Mouse (Mus musculus) lung, embryonic 16.5 days (tissue): Measurements from ENCODE around the gene Srpk2. TPM values are rescaled to one million over a fixed set of nuclear protein-coding genes. Genes with fewer than 3 reads are reported as not detected.

ENCODE experiments used
- ATAC-seq: fragments of 200-750 bp; cut with Nextera tagmentation; 2 replicates; pipeline ENCODE4 v1.8.0; 2017; ENCODE audit warnings: low read depth, mild to moderate bottlenecking, moderate library complexity
- H3K27ac ChIP-seq: fragments of 300-500 bp; sonication (generic); 2 replicates; pipeline ENCODE4 v1.5.1; 2014; ENCODE audit warnings: mild to moderate bottlenecking, control low read depth, low read length
- H3K27me3 ChIP-seq: fragments of 300-500 bp; sonication (generic); 2 replicates; pipeline ENCODE4 v1.6.1; 2014; ENCODE audit warnings: low read depth, low read length, mixed read lengths; ENCODE audit not compliant: control insufficient read depth, insufficient read depth
- H3K36me3 ChIP-seq: fragments of 300-500 bp; sonication (generic); 2 replicates; pipeline ENCODE4 v1.6.1; 2014; ENCODE audit warnings: low read length; ENCODE audit not compliant: control insufficient read depth, insufficient read depth
- H3K4me1 ChIP-seq: fragments of 300-500 bp; sonication (generic); replicated peaks from 2 replicates; pipeline ENCODE4 v1.6.1; 2014; ENCODE audit warnings: low read length, mixed read lengths; ENCODE audit not compliant: control insufficient read depth, insufficient read depth
- H3K4me2 ChIP-seq: fragments of 300-500 bp; sonication (generic); 2 replicates; pipeline ENCODE4 v1.6.1; 2014; ENCODE audit warnings: low read depth, low read length, control low read depth
- H3K4me3 ChIP-seq: fragments of 300-500 bp; sonication (generic); 2 replicates; pipeline ENCODE4 v1.5.1; 2014; ENCODE audit warnings: mild to moderate bottlenecking, low read length, control low read depth
- H3K9ac ChIP-seq: fragments of 300-500 bp; sonication (generic); 2 replicates; pipeline ENCODE4 v1.6.1; 2014; ENCODE audit warnings: low read length, control low read depth
- H3K9me3 ChIP-seq: fragments of 300-500 bp; sonication (generic); 2 replicates; pipeline ENCODE4 v1.6.1; 2016; ENCODE audit warnings: low read length; ENCODE audit not compliant: control insufficient read depth
- WGBS: fragments of 180-500 bp; shearing (Covaris S2); extraction: QIAGEN DNeasy Blood & Tissue Kit; methylation state at CpG from one replicate; pipeline ENCODE4 v1.1.7; 2014; 5-methylcytosine and 5-hydroxymethylcytosine counted together
- polyA plus RNA-seq: library from polyadenylated mRNA; unstranded; fragments of >200 nt; fragmentation: Nextera tagmentation; extraction: Ambion mirVana; gene quantifications from 2 replicates; pipeline ENCODE4 v1.2.1, GENCODE M21; 2015

The Srpk2 gene
- polyA plus RNA-seq, 1 experiment from 2014 or later: 43.7 TPM

- H3K27ac ChIP-seq: no peak overlapping the region
Observed at GRCm38 (mm10) chr5:23586531-23587453, 97.6 kb downstream of the Srpk2 start.

GRCm38 (mm10) chr5:23581484-23582060 is 102.8 kb downstream of the Srpk2 start:
- no peaks in the 10 kb centered on the region for H3K4me1 ChIP-seq

More at GRCm38 (mm10) chr5:23586531-23587453, 97.6 kb downstream of the Srpk2 start:
- Histone ChIP-seq H3K36me3 (no peaks in the 10 kb centered on the region), H3K9me3 (no peaks in the 10 kb centered on the region), H3K9ac (no peak overlapping the region), H3K27me3 (no peaks in the 10 kb centered on the region), H3K4me3 (no peak overlapping the region), H3K4me2 (no peak overlapping the region), H3K4me1 (no peaks in the 10 kb centered on the region)
- 76% methylated on average over 13 of the region's 13 CpGs for WGBS
- no peak for ATAC-seq

GRCm38 (mm10) chr5:23579120-23579880 is 105.1 kb downstream of the Srpk2 start:
- H3K4me2 ChIP-seq: no peak overlapping the region
- H3K4me3 ChIP-seq: no peak overlapping the region
- no peaks in the 10 kb centered on the region for H3K9me3 ChIP-seq
- WGBS: 83% methylated on average over 3 of the region's 3 CpGs
- no peaks in the 10 kb centered on the region for H3K27me3 ChIP-seq
- ATAC-seq: no peak
- peaks cover under 1% of the 10 kb centered on the region; the same call in 1 of the 2 replicates for H3K36me3 ChIP-seq
- H3K27ac ChIP-seq: no peak overlapping the region
- H3K4me1 ChIP-seq: no peaks in the 10 kb centered on the region
- H3K9ac ChIP-seq: no peak overlapping the region

More at GRCm38 (mm10) chr5:23581484-23582060, 102.8 kb downstream of the Srpk2 start:
- H3K9ac ChIP-seq: no peak overlapping the region
- H3K4me3 ChIP-seq: no peak overlapping the region
- H3K27ac ChIP-seq: no peak overlapping the region
- H3K4me2 ChIP-seq: no peak overlapping the region
- ATAC-seq: peak; percentile 67
- H3K9me3 ChIP-seq: no peaks in the 10 kb centered on the region
- no peaks in the 10 kb centered on the region for H3K36me3 ChIP-seq
- no peaks in the 10 kb centered on the region for H3K27me3 ChIP-seq
- WGBS: 70% methylated on average over 2 of the region's 2 CpGs

GRCm38 (mm10) chr5:23578322-23578957 is 106.0 kb downstream of the Srpk2 start:
- H3K9me3 ChIP-seq: peaks cover 4% of the 10 kb centered on the region
- H3K4me1 ChIP-seq: no peaks in the 10 kb centered on the region
- no peak overlapping the region for H3K9ac ChIP-seq
- H3K4me3 ChIP-seq: no peak overlapping the region
- no peak overlapping the region for H3K27ac ChIP-seq
- no peaks in the 10 kb centered on the region for H3K27me3 ChIP-seq
- H3K36me3 ChIP-seq: peaks cover 8% of the 10 kb centered on the region; the same call in 1 of the 2 replicates
- no peak overlapping the region for H3K4me2 ChIP-seq
- WGBS: 83% methylated on average over 4 of the region's 4 CpGs
- ATAC-seq: no peak

- H3K36me3 ChIP-seq: peaks cover 9% of the 10 kb centered on the region; the same call in 1 of the 2 replicates
- H3K4me2 ChIP-seq: no peak overlapping the region
- H3K9ac ChIP-seq: no peak overlapping the region
- no peak overlapping the region for H3K27ac ChIP-seq
- H3K4me1 ChIP-seq: no peaks in the 10 kb centered on the region
- H3K4me3 ChIP-seq: no peak overlapping the region
- H3K27me3 ChIP-seq: no peaks in the 10 kb centered on the region
- ATAC-seq: no peak
- peaks cover 4% of the 10 kb centered on the region for H3K9me3 ChIP-seq
- WGBS: 79% methylated on average over 4 of the region's 4 CpGs
Observed at GRCm38 (mm10) chr5:23577847-23578246, 106.6 kb downstream of the Srpk2 start.

- Histone ChIP-seq H3K4me3 (no peak overlapping the region), H3K9ac (no peak overlapping the region), H3K4me1 (no peaks in the 10 kb centered on the region), H3K27me3 (no peaks in the 10 kb centered on the region), H3K36me3 (peaks cover 9% of the 10 kb centered on the region; the same call in 1 of the 2 replicates), H3K4me2 (no peak overlapping the region), H3K9me3 (peaks cover 4% of the 10 kb centered on the region), H3K27ac (no peak overlapping the region)
- ATAC-seq: no peak
- whole genome bisulfite sequencing: 38% methylated on average over 6 of the region's 6 CpGs
Observed at GRCm38 (mm10) chr5:23576336-23577094, 107.9 kb downstream of the Srpk2 start.

- no peaks in the 10 kb centered on the region for H3K4me1 ChIP-seq
- H3K4me3 ChIP-seq: no peak overlapping the region
- no peaks in the 10 kb centered on the region for H3K27me3 ChIP-seq
- no peak for ATAC-seq
- no peak overlapping the region for H3K27ac ChIP-seq
- H3K9ac ChIP-seq: no peak overlapping the region
- peaks cover 12% of the 10 kb centered on the region; the same call in 1 of the 2 replicates for H3K36me3 ChIP-seq
- peaks cover 4% of the 10 kb centered on the region for H3K9me3 ChIP-seq
- 93% methylated on average over 5 of the region's 5 CpGs for WGBS
- no peak overlapping the region for H3K4me2 ChIP-seq
Observed at GRCm38 (mm10) chr5:23573942-23574341, 110.5 kb downstream of the Srpk2 start.

GRCm38 (mm10) chr5:23568188-23568587 is 116.2 kb downstream of the Srpk2 start:
- WGBS: 94% methylated on average over 5 of the region's 5 CpGs
- Histone ChIP-seq H3K36me3 (0 out of 2 replicates have a peak, but pooled peaks cover 3% of the 10 kb centered on the region), H3K27me3 (no peaks in the 10 kb centered on the region), H3K9me3 (no peaks in the 10 kb centered on the region), H3K9ac (no peak overlapping the region), H3K4me2 (no peak overlapping the region), H3K4me1 (no peaks in the 10 kb centered on the region), H3K4me3 (no peak overlapping the region), H3K27ac (no peak overlapping the region)
- ATAC-seq: no peak
